Mouse (Mus musculus) thymus, adult 2 months (tissue): ENCODE results near the gene Col6a1. TPM values are rescaled to one million over a fixed set of nuclear protein-coding genes. Genes with fewer than 3 reads are reported as not detected.
"Not testable (repeated sequence)": the region's sequence is repeated elsewhere in the genome, so short reads cannot be mapped to it uniquely, and the experiment has no call there.

Source experiments
- DNase-seq: peaks from one replicate; pipeline ENCODE4 v3.0.0; 2021
- H3K27ac ChIP-seq: fragments of 200-500 bp; 2 replicates; pipeline ENCODE4 v1.5.1; 2012; ENCODE audit warnings: low read length, control low read depth; ENCODE audit not compliant: control insufficient read depth, insufficient read depth
- H3K27me3 ChIP-seq: fragments of 200-500 bp; 2 replicates; pipeline ENCODE4 v1.6.1; 2012; ENCODE audit warnings: mild to moderate bottlenecking, low read length, moderate library complexity, mixed read lengths; ENCODE audit not compliant: control insufficient read depth, insufficient read depth
- H3K36me3 ChIP-seq: fragments of 200-500 bp; 2 replicates; pipeline ENCODE4 v1.6.1; 2012; ENCODE audit warnings: mild to moderate bottlenecking, low read length, moderate library complexity; ENCODE audit not compliant: control insufficient read depth, insufficient read depth
- H3K4me1 ChIP-seq: fragments of 200-500 bp; replicated peaks from 2 replicates; pipeline ENCODE4 v1.6.1; 2012; ENCODE audit warnings: low read length; ENCODE audit not compliant: control insufficient read depth, insufficient read depth
- H3K4me3 ChIP-seq: fragments of 200-500 bp; 2 replicates; pipeline ENCODE4 v1.5.1; 2012; ENCODE audit warnings: mild to moderate bottlenecking, low read length, control low read depth, moderate library complexity; ENCODE audit not compliant: control insufficient read depth, insufficient read depth
- CTCF ChIP-seq: fragments of 200-500 bp; IDR thresholded peaks from 2 replicates; pipeline ENCODE4 v1.5.1; 2012; ENCODE audit warnings: mild to moderate bottlenecking, control low read depth, low read length, moderate library complexity, borderline replicate concordance; ENCODE audit not compliant: control insufficient read depth, poor library complexity, insufficient read depth; ENCODE audit errors: extremely low read depth
- POLR2A ChIP-seq: fragments of 200-500 bp; IDR thresholded peaks from 2 replicates; pipeline ENCODE4 v1.6.1; 2012; ENCODE audit warnings: mild to moderate bottlenecking, low read length, control low read depth, moderate library complexity; ENCODE audit not compliant: control insufficient read depth, poor library complexity, insufficient read depth; ENCODE audit errors: extremely low read depth
- WGBS: fragments of 180-500 bp; shearing (Covaris S2); methylation state at CpG from one replicate; pipeline ENCODE4 v1.1.7; 2018; 5-methylcytosine and 5-hydroxymethylcytosine counted together
- polyA plus RNA-seq: library from polyadenylated mRNA; depleted of rRNA; stranded (reverse); fragments of >200 nt; gene quantifications from 2 replicates; pipeline ENCODE4 v1.2.3, GENCODE M21; 2012

The Col6a1 gene
- polyA plus RNA-seq, 1 experiment: 50.8 TPM

DNA sequence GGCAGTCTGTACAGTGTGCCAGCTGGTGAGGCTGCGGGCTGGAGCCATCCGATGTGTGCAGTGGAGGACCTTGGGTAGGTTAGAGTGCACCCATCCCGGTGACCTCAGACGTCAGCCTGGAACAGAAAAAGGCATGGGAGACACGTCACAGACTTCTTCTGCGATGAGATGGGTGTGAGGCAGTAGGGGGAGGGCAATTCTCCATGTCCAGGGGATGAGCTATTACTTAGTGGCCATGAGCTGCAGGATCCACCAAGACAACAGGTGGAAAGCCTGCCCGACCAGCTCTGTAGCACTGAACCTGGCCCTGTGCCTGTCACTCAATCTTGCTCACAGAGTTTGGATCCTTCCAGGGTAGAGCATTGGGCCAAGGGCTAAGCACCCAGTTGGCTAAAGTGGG, 36.4 kb upstream of the Col6a1 start:
- no peak for TF ChIP-seq POLR2A
- TF ChIP-seq CTCF: no peak
- Histone ChIP-seq H3K27ac (no peak overlapping the region), H3K4me3 (no peak overlapping the region), H3K27me3 (no peaks in the 10 kb centered on the region), H3K36me3 (no peaks in the 10 kb centered on the region), H3K4me1 (no peaks in the 10 kb centered on the region)
- DNase-seq: no peak
- 95% methylated on average over 7 of the region's 7 CpGs for WGBS

DNA sequence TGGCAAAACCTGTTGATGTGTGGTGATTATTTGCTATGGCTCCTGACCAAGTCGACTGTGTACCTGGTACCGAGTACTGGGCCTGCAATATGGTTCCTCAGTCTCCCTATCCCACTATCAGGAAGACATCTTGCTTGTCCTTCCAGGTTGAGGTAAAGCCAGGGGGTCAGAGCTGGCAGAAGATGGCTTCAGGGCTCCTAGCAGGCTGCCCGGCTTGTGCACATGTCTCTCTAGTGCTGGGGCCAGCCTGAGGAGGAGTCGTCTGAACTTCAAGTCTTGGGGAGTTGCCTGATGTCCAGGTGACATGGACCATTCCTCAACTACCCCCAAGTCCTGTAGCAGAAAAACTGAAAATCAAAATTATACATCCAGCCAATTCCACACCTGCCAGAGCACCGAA, 33.9 kb upstream of the Col6a1 start:
- WGBS: 89% methylated on average over 5 of the region's 5 CpGs
- no peak overlapping the region for H3K4me3 ChIP-seq
- TF ChIP-seq POLR2A (no peak), CTCF (no peak)
- no peaks in the 10 kb centered on the region for H3K4me1 ChIP-seq
- no peak overlapping the region for H3K27ac ChIP-seq
- no peaks in the 10 kb centered on the region for H3K36me3 ChIP-seq
- DNase-seq: no peak
- no peaks in the 10 kb centered on the region for H3K27me3 ChIP-seq

GRCm38 (mm10) chr10:76753640-76754039, 27.7 kb upstream of the Col6a1 start:
- Histone ChIP-seq H3K27ac (no peak overlapping the region), H3K36me3 (no peaks in the 10 kb centered on the region), H3K27me3 (no peaks in the 10 kb centered on the region), H3K4me1 (peaks cover 2% of the 10 kb centered on the region), H3K4me3 (no peak overlapping the region)
- no peak for TF ChIP-seq POLR2A
- no peak for TF ChIP-seq CTCF
- no peak for DNase-seq
- 96% methylated on average over 3 of the region's 3 CpGs for WGBS

DNA sequence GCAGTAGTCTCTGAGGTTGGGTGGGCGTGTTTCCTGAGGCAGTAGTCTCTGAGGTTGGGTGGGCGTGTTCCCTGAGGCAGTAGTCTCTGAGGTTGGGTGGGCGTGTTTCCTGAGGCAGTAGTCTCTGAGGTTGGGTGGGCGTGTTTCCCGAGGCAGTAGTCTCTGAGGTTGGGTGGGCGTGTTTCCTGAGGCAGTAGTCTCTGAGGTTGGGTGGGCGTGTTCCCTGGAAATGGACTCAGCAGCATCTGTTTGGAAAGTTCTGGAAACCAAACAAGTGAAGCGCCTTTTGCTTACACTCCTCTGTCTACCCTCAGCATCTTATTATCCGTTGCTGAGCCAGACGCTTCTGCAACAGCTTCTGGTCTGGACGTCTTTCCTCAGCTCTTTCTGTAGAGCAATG, 18.3 kb upstream of the Col6a1 start:
- H3K36me3 ChIP-seq, H3K27ac ChIP-seq, H3K4me1 ChIP-seq, H3K27me3 ChIP-seq, H3K4me3 ChIP-seq: not testable (repeated sequence)
- DNase-seq: peak; percentile 10
- 6% methylated on average over 11 of the region's 11 CpGs for WGBS

- WGBS: 73% methylated on average over 8 of the region's 8 CpGs
- Histone ChIP-seq H3K4me1 (0 out of 2 replicates have a peak, but pooled peaks cover 2% of the 10 kb centered on the region), H3K27ac (no peak overlapping the region), H3K36me3 (no peaks in the 10 kb centered on the region), H3K4me3 (no peak overlapping the region), H3K27me3 (no peaks in the 10 kb centered on the region)
- TF ChIP-seq POLR2A (no peak), CTCF (no peak)
- DNase-seq: no peak
These were observed 10.8 kb upstream of the Col6a1 start for GRCm38 (mm10) chr10:76736764-76737163.

- 0 out of 2 replicates have a peak, but pooled peaks cover 2% of the 10 kb centered on the region for H3K4me1 ChIP-seq
- WGBS: 6% methylated on average over 4 of the region's 4 CpGs
- H3K27me3 ChIP-seq: no peaks in the 10 kb centered on the region
- TF ChIP-seq POLR2A: no peak
- peak; percentile 83; the same call in 1 of the 2 replicates for TF ChIP-seq CTCF
- DNase-seq: peak; percentile 64
- H3K27ac ChIP-seq: no peak overlapping the region
- no peak overlapping the region for H3K4me3 ChIP-seq
- H3K36me3 ChIP-seq: no peaks in the 10 kb centered on the region
These were observed 9.0 kb upstream of the Col6a1 start for GRCm38 (mm10) chr10:76734979-76735378.

DNA sequence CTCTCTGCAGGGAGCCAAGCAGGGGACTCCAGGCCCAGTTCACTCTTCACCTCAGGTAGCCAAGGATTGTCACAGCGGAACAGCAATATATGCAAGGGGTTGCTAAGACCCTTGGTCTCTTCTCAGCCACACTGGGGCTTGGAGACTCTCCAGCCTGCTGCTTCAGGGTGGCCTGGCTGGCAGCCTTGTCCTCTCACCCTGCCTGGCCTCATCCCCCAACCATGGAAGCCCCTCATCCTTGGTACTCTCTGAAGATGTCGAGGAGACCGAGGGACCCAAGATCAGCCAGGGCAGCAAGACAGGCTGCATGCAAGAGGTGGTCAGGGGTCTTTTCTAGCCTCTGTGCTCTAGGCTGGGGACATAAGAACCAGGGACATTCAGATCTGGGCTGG, 7.7 kb upstream of the Col6a1 start:
- 0 out of 2 replicates have a peak, but pooled peaks cover 2% of the 10 kb centered on the region for H3K4me1 ChIP-seq
- H3K4me3 ChIP-seq: no peak overlapping the region
- H3K36me3 ChIP-seq: no peaks in the 10 kb centered on the region
- H3K27ac ChIP-seq: no peak overlapping the region
- no peak for DNase-seq
- TF ChIP-seq POLR2A: no peak
- 88% methylated on average over 3 of the region's 3 CpGs for WGBS
- H3K27me3 ChIP-seq: no peaks in the 10 kb centered on the region
